Mouse (Mus musculus): ENCODE data around the gene Etl4.

GRCm38 (mm10) chr2:20657856-20658255 is 748.3 kb downstream of the Etl4 start:
- no peak for TF ChIP-seq CTCF (IDR thresholded peaks at IDR 0.05; ENCODE audit: low read depth, low read length)
- no peak for TF ChIP-seq POLR2A (IDR thresholded peaks at IDR 0.05; ENCODE audit: insufficient read depth, low read length)
- TF ChIP-seq EP300 (IDR thresholded peaks at IDR 0.05; ENCODE audit: insufficient read depth, low read depth, low read length), result no peak
